Mouse (Mus musculus): ENCODE measurements around the gene Muc13. TPM values are rescaled to one million over a fixed set of nuclear protein-coding genes. Genes with fewer than 3 reads are reported as not detected.

The Muc13 gene
- polyA plus RNA-seq, 1 experiment from 2014 or later, result 10.6 TPM

- WGBS, result 93% methylated on average over 2 of the region's 2 CpGs
These were observed 45.8 kb upstream of the Muc13 start for GRCm38 (mm10) chr16:33747994-33748393.

GRCm38 (mm10) chr16:33751152-33751551 lies 42.7 kb upstream of the Muc13 start:
- 0 out of 2 replicates have a peak, but pooled peaks cover 1% of the 10 kb centered on the region for H3K36me3 ChIP-seq (ENCODE audit: control insufficient read depth, insufficient read depth, low read length)
- H3K27me3 ChIP-seq (ENCODE audit: control insufficient read depth, insufficient read depth, low read length), result no peaks in the 10 kb centered on the region
- no peaks in the 10 kb centered on the region for H3K4me1 ChIP-seq (replicated peaks; ENCODE audit: control insufficient read depth, insufficient read depth)
- H3K4me2 ChIP-seq (replicated peaks; ENCODE audit: low read depth), result peak overlapping the region; percentile 50
- no peak overlapping the region for H3K27ac ChIP-seq (replicated peaks)
- DNase-seq (ENCODE audit: low spot score) (peak; percentile 53), ATAC-seq (ENCODE audit: low FRiP score, low TSS enrichment) (peak; percentile 55)
- no peak overlapping the region; the same call in 1 of the 2 replicates for H3K4me3 ChIP-seq (ENCODE audit: low read depth, low read length)
- no peak for TF ChIP-seq EP300 (optimal IDR thresholded peaks at IDR 0.05)
- TF ChIP-seq CTCF (IDR thresholded peaks at IDR 0.05; ENCODE audit: low read depth), result no peak
- no peak overlapping the region for H3K9ac ChIP-seq (ENCODE audit: low read length)
- 37% methylated on average over 13 of the region's 13 CpGs for WGBS
- no peaks in the 10 kb centered on the region for H3K9me3 ChIP-seq (ENCODE audit: control insufficient read depth, low read length)

More at GRCm38 (mm10) chr16:33747994-33748393, 45.8 kb upstream of the Muc13 start:
- DNase-seq (ENCODE audit: low spot score) (no peak), ATAC-seq (ENCODE audit: low FRiP score, low TSS enrichment) (no peak)
- H3K9me3 ChIP-seq (ENCODE audit: control insufficient read depth, low read length), result no peaks in the 10 kb centered on the region
- no peaks in the 10 kb centered on the region; the same call in 1 of the 2 replicates for H3K36me3 ChIP-seq (ENCODE audit: control insufficient read depth, insufficient read depth, low read length)
- H3K4me3 ChIP-seq (ENCODE audit: low read depth, low read length), result no peak overlapping the region
- no peak overlapping the region for H3K9ac ChIP-seq (ENCODE audit: low read length)
- no peak overlapping the region for H3K27ac ChIP-seq (replicated peaks)
- H3K4me1 ChIP-seq (replicated peaks; ENCODE audit: control insufficient read depth, insufficient read depth), result no peaks in the 10 kb centered on the region
- no peaks in the 10 kb centered on the region for H3K27me3 ChIP-seq (ENCODE audit: control insufficient read depth, insufficient read depth, low read length)
- TF ChIP-seq CTCF (IDR thresholded peaks at IDR 0.05; ENCODE audit: low read depth) (no peak), EP300 (optimal IDR thresholded peaks at IDR 0.05) (no peak)
- no peak overlapping the region for H3K4me2 ChIP-seq (replicated peaks; ENCODE audit: low read depth)

- Histone ChIP-seq H3K27ac (replicated peaks) (no peak overlapping the region), H3K9ac (ENCODE audit: low read length) (no peak overlapping the region), H3K9me3 (ENCODE audit: control insufficient read depth, low read length) (no peaks in the 10 kb centered on the region), H3K4me1 (replicated peaks; ENCODE audit: control insufficient read depth, insufficient read depth) (no peaks in the 10 kb centered on the region), H3K27me3 (ENCODE audit: control insufficient read depth, insufficient read depth, low read length) (no peaks in the 10 kb centered on the region), H3K4me2 (replicated peaks; ENCODE audit: low read depth) (peak overlapping the region; percentile 50), H3K4me3 (ENCODE audit: low read depth, low read length) (no peak overlapping the region), H3K36me3 (ENCODE audit: control insufficient read depth, insufficient read depth, low read length) (0 out of 2 replicates have a peak, but pooled peaks cover 3% of the 10 kb centered on the region)
- DNase-seq (ENCODE audit: low spot score), result peak; percentile 42
- ATAC-seq (ENCODE audit: low FRiP score, low TSS enrichment), result peak; percentile 65
- TF ChIP-seq CTCF (IDR thresholded peaks at IDR 0.05; ENCODE audit: low read depth) (no peak), EP300 (optimal IDR thresholded peaks at IDR 0.05) (no peak)
- WGBS, result 56% methylated on average over 12 of the region's 12 CpGs
These were observed 42.2 kb upstream of the Muc13 start for GRCm38 (mm10) chr16:33751590-33751989.

- Histone ChIP-seq H3K27ac (replicated peaks) (no peak overlapping the region), H3K9ac (ENCODE audit: low read length) (no peak overlapping the region), H3K4me3 (ENCODE audit: low read depth, low read length) (no peak overlapping the region), H3K9me3 (ENCODE audit: control insufficient read depth, low read length) (no peaks in the 10 kb centered on the region), H3K4me1 (replicated peaks; ENCODE audit: control insufficient read depth, insufficient read depth) (no peaks in the 10 kb centered on the region), H3K27me3 (ENCODE audit: control insufficient read depth, insufficient read depth, low read length) (no peaks in the 10 kb centered on the region), H3K4me2 (replicated peaks; ENCODE audit: low read depth) (no peak overlapping the region), H3K36me3 (ENCODE audit: control insufficient read depth, insufficient read depth, low read length) (0 out of 2 replicates have a peak, but pooled peaks cover 3% of the 10 kb centered on the region)
- WGBS, result 69% methylated on average over 8 of the region's 8 CpGs
- TF ChIP-seq CTCF (IDR thresholded peaks at IDR 0.05; ENCODE audit: low read depth) (no peak), EP300 (optimal IDR thresholded peaks at IDR 0.05) (no peak)
- DNase-seq (ENCODE audit: low spot score) (no peak), ATAC-seq (ENCODE audit: low FRiP score, low TSS enrichment) (no peak; the same call in 1 of the 2 replicates)
These were observed 40.8 kb upstream of the Muc13 start for GRCm38 (mm10) chr16:33752904-33753578.

- TF ChIP-seq CTCF (IDR thresholded peaks at IDR 0.05; ENCODE audit: low read depth) (no peak), EP300 (optimal IDR thresholded peaks at IDR 0.05) (no peak)
- no peaks in the 10 kb centered on the region for H3K4me1 ChIP-seq (replicated peaks; ENCODE audit: control insufficient read depth, insufficient read depth)
- no peaks in the 10 kb centered on the region for H3K9me3 ChIP-seq (ENCODE audit: control insufficient read depth, low read length)
- no peak overlapping the region for H3K4me3 ChIP-seq (ENCODE audit: low read depth, low read length)
- no peak for DNase-seq (ENCODE audit: low spot score)
- H3K4me2 ChIP-seq (replicated peaks; ENCODE audit: low read depth), result no peak overlapping the region
- H3K9ac ChIP-seq (ENCODE audit: low read length), result no peak overlapping the region
- H3K27ac ChIP-seq (replicated peaks), result no peak overlapping the region
- 0 out of 2 replicates have a peak, but pooled peaks cover 3% of the 10 kb centered on the region for H3K36me3 ChIP-seq (ENCODE audit: control insufficient read depth, insufficient read depth, low read length)
- no peaks in the 10 kb centered on the region for H3K27me3 ChIP-seq (ENCODE audit: control insufficient read depth, insufficient read depth, low read length)
- 82% methylated on average over 8 of the region's 8 CpGs for WGBS
- no peak for ATAC-seq (ENCODE audit: low FRiP score, low TSS enrichment)
These were observed 38.5 kb upstream of the Muc13 start for GRCm38 (mm10) chr16:33755293-33755692.

- no peak overlapping the region for H3K9ac ChIP-seq (ENCODE audit: low read length)
- DNase-seq (ENCODE audit: low spot score), result no peak
- TF ChIP-seq EP300 (optimal IDR thresholded peaks at IDR 0.05), result no peak
- no peak for TF ChIP-seq CTCF (IDR thresholded peaks at IDR 0.05; ENCODE audit: low read depth)
- no peak overlapping the region for H3K4me3 ChIP-seq (ENCODE audit: low read depth, low read length)
- 56% methylated on average over 16 of the region's 16 CpGs for WGBS
- no peak overlapping the region for H3K27ac ChIP-seq (replicated peaks)
- H3K4me2 ChIP-seq (replicated peaks; ENCODE audit: low read depth), result no peak overlapping the region
- no peaks in the 10 kb centered on the region for H3K4me1 ChIP-seq (replicated peaks; ENCODE audit: control insufficient read depth, insufficient read depth)
- H3K9me3 ChIP-seq (ENCODE audit: control insufficient read depth, low read length), result no peaks in the 10 kb centered on the region
- no peaks in the 10 kb centered on the region for H3K27me3 ChIP-seq (ENCODE audit: control insufficient read depth, insufficient read depth, low read length)
- no peak for ATAC-seq (ENCODE audit: low FRiP score, low TSS enrichment)
- peaks cover 5% of the 10 kb centered on the region; the same call in 1 of the 2 replicates for H3K36me3 ChIP-seq (ENCODE audit: control insufficient read depth, insufficient read depth, low read length)
These were observed 37.9 kb upstream of the Muc13 start for GRCm38 (mm10) chr16:33755961-33756360.
